Mouse (Mus musculus) heart, embryonic 10.5 days (tissue): Measurements from ENCODE around the gene Cebpg. TPM values are rescaled to one million over a fixed set of nuclear protein-coding genes. Genes with fewer than 3 reads are reported as not detected.

Source experiments
- microRNA-seq: library from miRNA; unstranded; fragments of <30 nt; microRNA quantifications from one replicate; pipeline ENCODE4, GENCODE M21; 2017
- polyA plus RNA-seq: library from polyadenylated mRNA; unstranded; fragments of >200 nt; fragmentation: Nextera tagmentation; extraction: Ambion mirVana; gene quantifications from 2 replicates; pipeline ENCODE4 v1.2.1, GENCODE M21; 2016

The Cebpg gene
- polyA plus RNA-seq, 1 experiment from 2014 or later, result 29.3 TPM

Small RNA genes within 50 kb of the gene (microRNA-seq; reads per million reads assigned to microRNA genes)
- gene Gm25033, result not detected

Other genes starting within 250 kb of the Cebpg start
- gene Chst8, start 243.9 kb downstream of the Cebpg start, polyA plus RNA-seq, result 1.4 and 2.1 TPM in 2 replicates
- 60.8 and 64.5 TPM in 2 replicates for gene Pepd, start 144.2 kb downstream of the Cebpg start, polyA plus RNA-seq
- 0.14 and 2.7 TPM in 2 replicates for gene Cebpa, start 62.7 kb upstream of the Cebpg start, polyA plus RNA-seq
- 0.14 and 0.49 TPM in 2 replicates for gene Slc7a10, start 129.8 kb upstream of the Cebpg start, polyA plus RNA-seq
- gene Lrp3, start 158.9 kb upstream of the Cebpg start, polyA plus RNA-seq, result 1.5 and 4.2 TPM in 2 replicates